8 mouse cellular contexts compared by ENCODE assay signal in the genomic region with DNA sequence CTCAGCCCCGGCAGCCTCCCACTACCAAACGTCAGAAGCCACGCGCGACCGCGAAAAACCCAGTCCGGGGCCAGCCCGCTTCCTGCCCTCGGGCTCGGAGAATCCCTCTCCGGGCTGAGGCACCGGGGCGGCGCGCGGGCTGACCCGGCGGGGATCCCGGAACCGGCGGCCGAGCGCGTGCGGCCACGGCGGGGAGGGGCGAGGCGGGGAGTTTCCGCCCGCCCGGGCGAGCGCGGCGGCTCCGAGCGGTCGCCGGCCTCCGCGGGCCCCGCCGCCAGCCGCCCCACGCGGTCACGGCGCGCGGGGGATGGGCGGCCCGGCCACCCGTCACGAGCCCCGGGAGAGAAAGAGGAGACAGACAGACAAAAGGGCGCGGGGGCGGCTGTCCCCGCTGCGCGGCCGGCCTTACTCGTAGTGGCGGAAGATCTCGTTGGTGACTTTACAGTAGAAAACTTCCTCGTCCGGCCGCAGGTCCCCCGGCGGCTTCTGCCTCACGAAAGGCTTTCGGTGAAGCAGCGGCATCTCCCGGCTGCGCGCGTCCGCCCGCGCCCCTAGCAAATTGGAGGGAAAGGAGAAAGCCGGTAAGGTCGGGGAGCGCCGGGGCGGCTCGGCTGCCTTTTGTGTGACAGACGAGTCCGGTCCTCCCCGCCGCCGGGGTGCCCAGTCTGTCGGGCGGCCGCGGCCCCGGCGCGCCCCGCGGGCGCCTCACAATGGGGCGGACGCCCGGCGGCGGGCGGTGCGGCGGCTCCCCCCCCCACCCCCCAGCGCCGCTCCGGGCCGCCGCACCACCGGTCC. TPM values are rescaled to one million over a fixed set of nuclear protein-coding genes. Genes with fewer than 3 reads are reported as not detected.
DNase-seq lines count a peak whose midpoint lies in the region; ATAC-seq and TF ChIP-seq lines count a peak whose summit lies in the region.

No protein-coding gene starts in this region.

- peak overlapping the region; percentile 66 for H3K4me2 ChIP-seq in heart, embryonic 14.5 days (ENCODE audit: low read length)
- peak overlapping the region; percentile 91 for H3K4me2 ChIP-seq in lung, embryonic 15.5 days

- TF ChIP-seq CTCF in bone marrow, adult 2 months (IDR thresholded peaks at IDR 0.05; ENCODE audit: control insufficient read depth, insufficient read depth, low read length): no peak
- no peak; the same call in 1 of the 2 replicates for TF ChIP-seq CTCF in olfactory bulb, adult 2 months (IDR thresholded peaks at IDR 0.05; ENCODE audit: insufficient read depth, low read depth, low read length)

- peak overlapping the region; percentile 99 for H3K27ac ChIP-seq in bone marrow, adult 2 months (ENCODE audit: control insufficient read depth, insufficient read depth, low read depth, low read length, poor library complexity)
- H3K27ac ChIP-seq in heart, embryonic 14.5 days (replicated peaks in 1 of 2; ENCODE audit: control insufficient read depth in 1 of 2, insufficient read depth in 1 of 2, low read depth in 2 of 2, low read length in 2 of 2): peak overlapping the region; percentile 82 to 94
- H3K27ac ChIP-seq in lung, embryonic 15.5 days: peak overlapping the region; percentile 93
- no peak overlapping the region for H3K27ac ChIP-seq in olfactory bulb, adult 2 months (ENCODE audit: insufficient read depth, low read depth, low read length)

- peak overlapping the region; percentile 80 for H3K4me3 ChIP-seq in bone marrow, adult 2 months (replicated peaks; ENCODE audit: control insufficient read depth, low read depth, low read length)
- H3K4me3 ChIP-seq in heart, embryonic 14.5 days (ENCODE audit: control insufficient read depth in 1 of 2, insufficient read depth in 1 of 2, low read depth in 1 of 2, low read length in 2 of 2): peak overlapping the region; percentile 91 to 98
- H3K4me3 ChIP-seq in lung, embryonic 15.5 days: peak overlapping the region; percentile 93
- H3K4me3 ChIP-seq in olfactory bulb, adult 2 months (ENCODE audit: insufficient read depth, low read depth, low read length): peak overlapping the region; percentile 98

- no peaks in the 10 kb centered on the region for H3K27me3 ChIP-seq in heart, embryonic 14.5 days (ENCODE audit: control insufficient read depth, insufficient read depth, low read length)
- no peaks in the 10 kb centered on the region for H3K27me3 ChIP-seq in lung, embryonic 15.5 days

- H3K4me1 ChIP-seq in bone marrow, adult 2 months (ENCODE audit: control insufficient read depth, insufficient read depth, low read length): peaks cover 1% of the 10 kb centered on the region; the same call in 1 of the 2 replicates
- H3K4me1 ChIP-seq in heart, embryonic 14.5 days (ENCODE audit: control insufficient read depth in 2 of 2, insufficient read depth in 2 of 2, low read length in 2 of 2): no peaks in the 10 kb centered on the region
- H3K4me1 ChIP-seq in lung, embryonic 15.5 days: 0 out of 2 replicates have a peak, but pooled peaks cover 6% of the 10 kb centered on the region
- H3K4me1 ChIP-seq in olfactory bulb, adult 2 months (ENCODE audit: control insufficient read depth, insufficient read depth, low read length): peaks cover 5% of the 10 kb centered on the region; the same call in 1 of the 2 replicates

- WGBS in bone marrow, adult 2 months: under 1% methylated on average over 114 of the region's 117 CpGs
- WGBS in heart, embryonic 14.5 days: under 1% methylated on average over 101 of the region's 117 CpGs
- WGBS in lung, embryonic 15.5 days: 1% methylated on average over 86 of the region's 117 CpGs
- WGBS in olfactory bulb, adult 2 months: under 1% methylated on average over 114 of the region's 117 CpGs

- H3K36me3 ChIP-seq in heart, embryonic 14.5 days (ENCODE audit: control insufficient read depth, insufficient read depth, low read length): peaks cover 6% of the 10 kb centered on the region; the same call in 1 of the 2 replicates
- no peaks in the 10 kb centered on the region for H3K36me3 ChIP-seq in lung, embryonic 15.5 days

- peak; percentile 34; the same call in 1 of the 2 replicates for TF ChIP-seq POLR2A in bone marrow, adult 2 months (IDR thresholded peaks at IDR 0.05; ENCODE audit: borderline replicate concordance, control insufficient read depth, low read depth, low read length)
- TF ChIP-seq POLR2A in olfactory bulb, adult 2 months (IDR thresholded peaks at IDR 0.05; ENCODE audit: insufficient read depth, low read depth, low read length): no peak

- H3K9ac ChIP-seq in heart, embryonic 14.5 days (ENCODE audit: low read length): peak overlapping the region; percentile 83
- H3K9ac ChIP-seq in lung, embryonic 15.5 days: peak overlapping the region; percentile 87

- DNase-seq in CD4-positive, CD25-positive, alpha-beta regulatory T cell, adult 2 months (ENCODE audit: low read depth, low spot score): peak; percentile 73
- DNase-seq in kidney, postnatal 10 days: peak; percentile 70
- DNase-seq in thymus, postnatal 0 days (ENCODE audit: low spot score): peak; percentile 66

- 0 out of 2 replicates have a peak, but pooled peaks have one; percentile 2 for ATAC-seq in erythroblast, adult 5-6 weeks (replicated peaks; ENCODE audit: low FRiP score, poor library complexity, severe bottlenecking)
- peak; percentile 60 for ATAC-seq in heart, embryonic 14.5 days (ENCODE audit: insufficient number of reproducible peaks, insufficient read depth, low FRiP score, low read depth)
- peak; percentile 76 for ATAC-seq in lung, embryonic 15.5 days (ENCODE audit: borderline replicate concordance, extremely low read depth, low FRiP score, low TSS enrichment)

- no peaks in the 10 kb centered on the region for H3K9me3 ChIP-seq in heart, embryonic 14.5 days (ENCODE audit: control insufficient read depth, low read length)
- no peaks in the 10 kb centered on the region for H3K9me3 ChIP-seq in lung, embryonic 15.5 days

RNA-seq across cellular contexts. Expression of a gene that starts 0.9 kb away (rescaled TPM):
- not detected in 2 replicates for polyA plus RNA-seq in bone marrow, adult 2 months (2011; ENCODE audit: insufficient read depth, insufficient read length, low replicate concordance, missing spikeins)
- total RNA-seq in erythroblast, adult 5-6 weeks (2015; ENCODE audit: low replicate concordance): not detected in 2 replicates
- total RNA-seq in erythroblast, adult 5-6 weeks (2017; ENCODE audit: low replicate concordance): not detected in 2 replicates
- polyA plus RNA-seq in heart, embryonic 14.5 days (2014; fragmentation: Nextera tagmentation; extraction: Ambion mirVana): not detected in 2 replicates
- not detected in 2 replicates for polyA plus RNA-seq in lung, embryonic 15.5 days (2015; fragmentation: Nextera tagmentation; extraction: Ambion mirVana)
- not detected in 2 replicates for polyA plus RNA-seq in olfactory bulb, adult 2 months (2012; ENCODE audit: insufficient read depth, insufficient read length, low replicate concordance, missing spikeins)
- polyA plus RNA-seq in thymus, postnatal 0 days (2015; fragmentation: Nextera tagmentation; extraction: Ambion mirVana): not detected in 2 replicates

RNA-seq across cellular contexts. Expression of a gene that starts 28.7 kb away (rescaled TPM):
- polyA plus RNA-seq in bone marrow, adult 2 months (2011; ENCODE audit: insufficient read depth, insufficient read length, low replicate concordance, missing spikeins): 34.0 and 40.3 TPM in 2 replicates
- 80.5 and 122 TPM in 2 replicates for total RNA-seq in erythroblast, adult 5-6 weeks (2015; ENCODE audit: low replicate concordance)
- total RNA-seq in erythroblast, adult 5-6 weeks (2017; ENCODE audit: low replicate concordance): 52.7 and 55.5 TPM in 2 replicates
- polyA plus RNA-seq in heart, embryonic 14.5 days (2014; fragmentation: Nextera tagmentation; extraction: Ambion mirVana): 8.9 and 12.2 TPM in 2 replicates
- polyA plus RNA-seq in lung, embryonic 15.5 days (2015; fragmentation: Nextera tagmentation; extraction: Ambion mirVana): 20.1 and 24.8 TPM in 2 replicates
- not detected in 2 replicates for polyA plus RNA-seq in olfactory bulb, adult 2 months (2012; ENCODE audit: insufficient read depth, insufficient read length, low replicate concordance, missing spikeins)
- polyA plus RNA-seq in thymus, postnatal 0 days (2015; fragmentation: Nextera tagmentation; extraction: Ambion mirVana): 33.2 and 35.5 TPM in 2 replicates

Comparison
In these comparisons a context has a peak if more than half of its experiments do, and no peak if none do; other contexts are left out.
1. ATAC-seq: peak in every context shown above with its lines; median percentile 76 in lung, embryonic 15.5 days; 60 in heart, embryonic 14.5 days; 2 in erythroblast, adult 5-6 weeks.